Mouse (Mus musculus) retina, embryonic 14.5 days (tissue): ENCODE measurements at regions not wholly inside any gene's neighbourhood (a gene's known extent, or its start where the extent isn't known, plus 50 kb on each side); places are given as distances from the start of the nearest gene placed in this dataset.
"Not testable (repeated sequence)": the region's sequence is repeated elsewhere in the genome, so short reads cannot be mapped to it uniquely, and the experiment has no call there.

Experiments
- DNase-seq: peaks from one replicate; pipeline ENCODE4 v3.0.0-alpha.2; 2015; ENCODE audit warnings: low spot score

GRCm38 (mm10) chr16:51169294-51169693 lies 578.3 kb upstream of the Ccdc54 start:
- DNase-seq, result no peak

- peak; percentile 52 for DNase-seq
Observed at GRCm38 (mm10) chr16:51160768-51161167, 569.8 kb upstream of the Ccdc54 start.

- no peak for DNase-seq
Observed at GRCm38 (mm10) chr16:51138575-51138974, 547.6 kb upstream of the Ccdc54 start.

GRCm38 (mm10) chr16:51119835-51120234 lies 528.9 kb upstream of the Ccdc54 start:
- no peak for DNase-seq

DNA sequence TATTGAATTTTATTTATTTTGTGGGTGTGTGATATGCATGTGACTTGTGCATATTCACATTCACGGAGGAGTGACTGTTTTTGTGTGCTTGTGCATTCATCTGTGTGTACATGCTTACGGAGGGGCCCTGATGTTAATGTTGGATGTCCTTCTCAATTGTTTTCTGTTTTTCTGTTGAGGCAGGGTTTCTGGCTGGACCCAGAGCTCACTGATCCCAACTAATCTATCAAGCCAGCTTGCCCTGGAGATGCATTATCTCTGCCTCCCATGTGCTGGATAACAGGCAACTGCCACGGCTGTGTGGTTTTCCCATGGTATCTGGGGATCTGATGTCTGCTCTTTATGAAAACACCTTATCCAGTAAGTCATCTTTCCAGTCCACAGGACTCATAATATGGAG lies 527.4 kb upstream of the Ccdc54 start:
- DNase-seq, result peak; percentile 33

DNA sequence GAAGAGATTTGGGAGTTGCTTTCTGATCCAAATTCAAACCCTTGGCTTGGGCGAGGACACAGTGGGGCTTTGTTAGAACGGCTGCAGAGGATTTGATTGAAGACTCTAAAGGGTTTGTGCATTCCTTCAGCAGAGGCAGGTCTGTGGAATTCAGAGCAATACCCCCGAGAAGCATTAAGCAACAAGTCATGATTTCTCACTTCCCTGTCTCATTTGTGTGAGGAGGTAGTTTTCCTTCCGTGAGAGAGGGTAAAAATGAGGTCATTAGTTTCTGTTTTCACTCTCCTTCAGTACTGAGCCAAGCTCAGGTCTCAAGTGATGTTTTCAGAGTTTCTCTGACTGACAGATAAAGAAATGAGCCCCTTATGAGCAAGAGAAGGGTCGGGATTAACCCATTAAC lies 526.9 kb upstream of the Ccdc54 start:
- DNase-seq, result peak; percentile 30

DNA sequence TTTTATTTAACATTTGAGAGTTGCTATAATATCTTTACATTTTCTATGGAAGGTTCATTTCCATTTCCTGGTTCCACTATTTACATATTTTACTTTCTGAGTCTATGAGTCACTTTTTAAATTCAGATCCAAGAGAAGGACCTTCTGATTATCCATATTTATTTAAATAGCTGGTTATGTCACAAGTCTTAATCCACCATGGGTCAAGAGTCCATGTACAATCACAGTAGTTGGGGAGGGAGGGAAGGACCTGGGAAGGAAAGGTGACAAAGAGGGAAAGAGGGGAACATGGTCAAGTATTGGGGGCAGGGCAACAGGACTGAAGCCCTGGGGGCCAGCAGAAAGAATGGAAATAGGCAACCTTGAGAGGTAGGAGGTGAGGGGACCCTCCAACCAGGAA lies 518.9 kb upstream of the Ccdc54 start:
- DNase-seq, result no peak

DNA sequence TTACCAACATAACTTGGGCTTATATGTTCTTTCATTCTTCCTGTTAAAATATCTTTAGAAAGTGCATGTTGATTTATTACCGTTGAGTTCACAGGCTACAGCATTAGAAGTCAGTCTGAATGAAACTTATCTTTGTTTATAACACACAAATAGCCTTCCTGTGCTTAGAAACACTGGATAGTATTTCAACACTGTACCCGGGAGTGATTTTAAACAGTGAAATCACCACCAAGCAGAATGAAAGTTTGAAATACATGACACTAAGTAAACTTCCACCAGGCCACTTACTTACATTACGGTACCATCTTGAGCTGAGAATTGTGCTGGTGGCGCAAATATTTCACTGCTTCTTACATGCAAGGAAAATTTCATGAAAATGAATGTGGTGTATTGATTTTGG lies 516.5 kb upstream of the Ccdc54 start:
- DNase-seq, result no peak

DNA sequence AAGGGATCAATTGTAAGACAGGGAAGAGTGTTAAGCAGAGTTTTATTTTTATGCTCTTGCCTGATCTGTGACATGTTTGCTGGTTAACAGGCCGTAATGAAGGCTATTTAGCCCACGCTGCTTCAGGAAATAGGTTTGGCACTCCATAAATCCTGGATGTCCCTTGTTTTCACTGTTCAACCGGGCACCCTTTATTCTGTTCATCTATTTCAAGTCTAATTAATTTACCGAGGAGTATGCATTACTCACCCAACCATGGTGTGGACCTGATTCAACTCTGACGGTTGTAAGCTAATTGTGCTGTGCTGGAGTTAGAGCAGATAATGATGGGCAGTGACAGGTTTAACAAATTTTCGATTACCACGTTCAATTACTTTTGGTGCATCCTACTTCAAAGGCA lies 495.6 kb upstream of the Ccdc54 start:
- peak; percentile 65 for DNase-seq

- no peak for DNase-seq
Observed at GRCm38 (mm10) chr16:51080146-51080545, 489.2 kb upstream of the Ccdc54 start.

DNA sequence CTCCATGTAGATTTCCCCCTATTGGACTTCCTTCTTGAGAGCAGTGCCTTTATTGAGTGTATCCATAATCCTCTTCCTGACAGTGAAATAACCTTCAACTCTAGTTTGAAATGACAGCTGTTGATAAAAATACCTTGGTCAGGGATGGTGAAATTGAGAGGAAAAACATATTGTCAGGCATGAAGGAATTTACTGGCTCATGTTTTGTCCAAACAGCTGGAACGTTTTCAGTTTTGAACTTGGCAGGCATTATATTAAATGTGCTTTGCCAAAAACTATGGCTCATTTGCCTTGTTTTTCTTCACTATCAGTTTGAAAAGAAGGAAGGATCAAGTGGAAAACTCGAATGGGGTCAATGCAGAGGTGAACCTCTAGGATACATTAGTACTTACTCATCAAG lies 457.7 kb upstream of the Ccdc54 start:
- DNase-seq, result no peak

DNA sequence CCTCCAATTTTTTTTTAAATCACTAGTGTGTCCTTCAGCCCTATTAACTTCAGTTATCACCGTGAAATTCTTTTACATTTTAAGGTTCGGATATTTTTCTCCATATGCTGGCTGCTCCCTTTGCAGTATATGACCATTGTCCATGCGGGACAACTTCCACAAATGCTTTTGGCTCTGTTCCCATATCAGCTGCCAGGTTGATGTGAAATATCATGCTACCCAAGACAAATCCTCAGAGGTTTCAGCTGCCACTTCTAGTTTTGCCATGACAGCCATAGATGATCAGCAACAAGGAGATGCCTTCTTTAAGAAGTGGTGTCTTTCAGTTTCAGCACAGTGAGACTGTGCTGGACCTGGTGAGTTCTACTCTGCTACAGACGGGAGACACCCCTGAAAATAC lies 457.2 kb upstream of the Ccdc54 start:
- DNase-seq, result no peak

GRCm38 (mm10) chr16:51041311-51041710 lies 450.4 kb upstream of the Ccdc54 start:
- DNase-seq, result no peak

- no peak for DNase-seq
Observed at GRCm38 (mm10) chr16:51002876-51003275, 411.9 kb upstream of the Ccdc54 start.

DNA sequence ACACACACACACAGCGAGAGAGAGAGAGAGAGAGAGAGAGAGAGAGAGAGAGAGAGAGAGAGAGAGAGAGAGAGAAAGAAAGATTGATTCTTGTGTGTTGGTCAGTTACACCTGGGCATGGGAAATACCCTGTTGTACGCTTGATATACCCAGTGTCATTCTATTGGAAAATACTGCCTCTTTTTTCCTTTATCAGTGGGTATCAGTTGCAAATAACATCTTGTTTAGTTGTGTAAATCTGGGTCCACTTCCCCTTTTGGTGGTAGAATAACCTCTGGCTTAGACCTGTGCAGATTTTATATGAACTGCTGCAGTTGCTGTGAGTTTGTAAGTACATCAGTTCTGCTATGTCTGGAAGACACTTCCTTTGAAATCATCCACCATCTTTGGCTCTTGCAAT lies 373.4 kb upstream of the Ccdc54 start:
- DNase-seq, result no peak

DNA sequence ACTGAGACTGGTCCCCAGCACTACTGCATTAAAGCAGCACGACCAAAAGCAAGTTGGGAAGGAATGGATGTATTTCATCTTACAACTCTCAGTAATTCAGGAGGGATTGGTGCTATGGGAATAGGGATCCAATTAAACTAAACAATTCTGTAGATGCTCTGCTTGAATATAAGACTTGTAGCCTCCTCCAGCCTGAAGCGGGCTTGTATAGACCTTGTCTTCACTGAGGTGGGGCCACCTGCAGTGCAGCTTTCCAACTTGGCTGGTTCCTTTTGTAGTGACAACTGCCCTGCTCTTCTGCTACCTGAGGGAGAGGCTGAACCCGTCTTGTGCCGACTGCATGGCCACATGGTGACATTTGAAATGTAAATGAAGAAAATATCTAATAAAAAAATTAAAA lies 353.1 kb upstream of the Ccdc54 start:
- DNase-seq, result no peak

GRCm38 (mm10) chr16:50943581-50943980 lies 352.6 kb upstream of the Ccdc54 start:
- DNase-seq, result not testable (repeated sequence)

GRCm38 (mm10) chr16:50942291-50942690 lies 351.3 kb upstream of the Ccdc54 start:
- no peak for DNase-seq

DNA sequence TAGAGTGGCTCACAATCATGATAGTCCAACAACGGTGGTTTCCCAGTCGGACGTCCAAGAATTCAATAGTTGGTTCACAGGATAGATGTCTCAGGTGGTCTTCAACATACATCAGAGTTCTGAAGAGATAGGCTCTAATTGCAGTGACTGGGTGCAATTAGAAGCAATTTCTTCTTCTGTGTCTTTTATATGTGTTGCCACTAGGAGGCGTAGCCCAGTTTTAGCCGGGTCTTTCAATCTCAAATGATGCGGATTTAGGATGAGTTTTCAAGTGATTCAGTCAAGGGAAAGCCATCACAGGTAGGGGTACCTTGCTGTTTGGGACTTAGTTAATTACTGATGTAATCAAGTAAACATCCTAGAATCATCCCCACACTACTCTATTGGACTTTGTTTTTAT lies 348.4 kb upstream of the Ccdc54 start:
- peak; percentile 24 for DNase-seq

DNA sequence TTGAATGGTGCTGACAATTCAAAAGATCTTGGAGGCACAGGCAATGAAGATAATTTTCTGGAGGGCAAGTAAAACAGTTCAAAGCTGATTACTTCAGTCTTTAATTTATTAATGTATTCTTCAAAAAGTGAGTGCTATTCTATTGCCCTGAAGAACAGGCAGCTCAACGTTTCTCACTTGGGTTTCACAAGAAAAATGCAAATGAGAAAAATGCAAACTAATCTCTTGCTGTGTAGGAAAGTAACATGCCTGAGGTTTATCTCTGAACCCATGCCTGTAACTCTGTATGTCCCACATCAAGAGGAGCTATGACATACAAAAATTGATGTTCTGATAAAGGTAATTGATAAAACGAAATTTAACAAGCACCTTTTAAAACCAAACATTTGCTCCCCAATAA lies 316.8 kb upstream of the Ccdc54 start:
- DNase-seq, result no peak

GRCm38 (mm10) chr16:50899151-50899550 lies 308.2 kb upstream of the Ccdc54 start:
- DNase-seq, result peak; percentile 35

GRCm38 (mm10) chr16:50877926-50878325 lies 287.0 kb upstream of the Ccdc54 start:
- DNase-seq, result no peak

GRCm38 (mm10) chr16:50871318-50871717 lies 280.4 kb upstream of the Ccdc54 start:
- DNase-seq, result no peak

DNA sequence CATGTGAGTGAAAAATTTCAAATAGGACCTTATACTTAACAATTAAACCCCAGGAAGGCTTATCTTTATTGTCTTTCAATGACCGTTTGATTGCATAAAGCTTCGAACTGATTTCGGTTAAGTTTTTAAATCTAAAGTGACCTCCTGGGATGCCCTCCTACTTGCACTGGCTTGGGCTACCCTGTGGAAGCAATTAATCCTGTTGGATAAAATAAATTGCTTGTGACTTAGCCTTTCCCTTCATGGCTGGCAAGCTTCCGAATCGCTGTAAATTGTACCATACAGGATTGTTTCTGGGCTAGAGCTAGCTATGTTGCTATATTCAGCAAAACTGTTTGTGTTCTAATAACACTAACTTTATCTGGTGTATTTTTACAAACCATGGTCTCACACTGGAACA lies 272.6 kb upstream of the Ccdc54 start:
- no peak for DNase-seq

DNA sequence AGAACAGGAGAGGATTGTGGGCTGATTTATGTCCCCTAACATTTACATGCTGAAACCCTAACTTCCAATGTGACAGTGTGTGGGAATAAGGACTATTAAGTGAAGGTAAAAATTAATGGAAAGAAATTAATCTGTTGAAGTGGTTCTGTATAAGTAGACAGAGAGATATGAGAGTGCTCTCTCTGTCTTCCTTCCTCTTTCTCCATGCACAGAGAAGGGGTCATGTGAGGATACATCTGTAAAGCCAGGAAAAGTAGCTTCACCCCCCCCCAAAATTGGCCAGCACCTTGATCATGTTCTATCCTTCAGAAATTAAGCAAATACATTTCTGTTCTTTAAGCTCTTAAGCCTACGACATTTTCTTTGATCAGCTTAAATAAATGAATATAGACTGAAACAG lies 268.6 kb upstream of the Ccdc54 start:
- DNase-seq, result no peak
